Mouse (Mus musculus) cerebellum, adult 2 months (tissue): ENCODE results near the gene Slc24a3.

Experiments used
- CTCF ChIP-seq: fragments of 200-500 bp; IDR thresholded peaks from 2 replicates; pipeline ENCODE4 v1.5.1; 2011; ENCODE audit warnings: low read depth, mild to moderate bottlenecking, control low read depth, low read length, moderate library complexity, borderline replicate concordance; ENCODE audit not compliant: insufficient read depth
- POLR2A ChIP-seq: fragments of 200-500 bp; IDR thresholded peaks from 2 replicates; pipeline ENCODE4 v1.6.1; 2011; ENCODE audit warnings: low read length, control low read depth, borderline replicate concordance; ENCODE audit not compliant: insufficient read depth

- TF ChIP-seq CTCF (no peak), POLR2A (no peak)
Measured at GRCm38 (mm10) chr2:145318916-145319315, 151.4 kb downstream of the Slc24a3 start.
